Mouse (Mus musculus) small intestine, adult 2 months (tissue): ENCODE data around the gene Msi1. TPM values are rescaled to one million over a fixed set of nuclear protein-coding genes. Genes with fewer than 3 reads are reported as not detected.

Source experiments
- H3K27ac ChIP-seq: fragments of 200-500 bp; 2 replicates; pipeline ENCODE4 v1.5.1; 2012; ENCODE audit warnings: low read depth, low read length, control low read depth, inconsistent platforms; ENCODE audit not compliant: insufficient read depth
- H3K27me3 ChIP-seq: fragments of 200-500 bp; 2 replicates; pipeline ENCODE4 v1.6.1; 2012; ENCODE audit warnings: mild to moderate bottlenecking, moderate library complexity, low read length, inconsistent platforms; ENCODE audit not compliant: control insufficient read depth, insufficient read depth
- H3K36me3 ChIP-seq: fragments of 200-500 bp; 2 replicates; pipeline ENCODE4 v1.6.1; 2012; ENCODE audit warnings: mild to moderate bottlenecking, low read length, control low read depth, inconsistent platforms; ENCODE audit not compliant: control insufficient read depth, insufficient read depth
- H3K4me1 ChIP-seq: fragments of 200-500 bp; 2 replicates; pipeline ENCODE4 v1.6.1; 2012; ENCODE audit warnings: low read length, inconsistent platforms, mixed read lengths; ENCODE audit not compliant: control insufficient read depth, insufficient read depth, insufficient read length
- H3K4me3 ChIP-seq: fragments of 200-500 bp; 2 replicates; pipeline ENCODE4 v1.5.1; 2012; ENCODE audit warnings: low read depth, mild to moderate bottlenecking, control low read depth, inconsistent platforms, low read length, moderate library complexity
- CTCF ChIP-seq: fragments of 200-500 bp; IDR thresholded peaks from 2 replicates; pipeline ENCODE4 v1.5.1; 2012; ENCODE audit warnings: low read depth, mild to moderate bottlenecking, control low read depth, inconsistent platforms, low read length, moderate library complexity, mixed read lengths; ENCODE audit not compliant: insufficient replicate concordance, insufficient read length; ENCODE audit errors: extremely low read depth
- POLR2A ChIP-seq: fragments of 200-500 bp; IDR thresholded peaks from 2 replicates; pipeline ENCODE4 v1.6.1; 2012; ENCODE audit warnings: low read depth, mild to moderate bottlenecking, control low read depth, inconsistent platforms, low read length, moderate library complexity
- WGBS: fragments of 180-500 bp; shearing (Covaris S2); methylation state at CpG from one replicate; pipeline ENCODE4 v1.1.7; 2018; 5-methylcytosine and 5-hydroxymethylcytosine counted together
- polyA plus RNA-seq: library from polyadenylated mRNA; depleted of rRNA; stranded (reverse); fragments of >200 nt; gene quantifications from 2 replicates; pipeline ENCODE4 v1.2.3, GENCODE M21; 2012

Msi1 gene
- polyA plus RNA-seq, 1 experiment: 9.0 TPM

DNA sequence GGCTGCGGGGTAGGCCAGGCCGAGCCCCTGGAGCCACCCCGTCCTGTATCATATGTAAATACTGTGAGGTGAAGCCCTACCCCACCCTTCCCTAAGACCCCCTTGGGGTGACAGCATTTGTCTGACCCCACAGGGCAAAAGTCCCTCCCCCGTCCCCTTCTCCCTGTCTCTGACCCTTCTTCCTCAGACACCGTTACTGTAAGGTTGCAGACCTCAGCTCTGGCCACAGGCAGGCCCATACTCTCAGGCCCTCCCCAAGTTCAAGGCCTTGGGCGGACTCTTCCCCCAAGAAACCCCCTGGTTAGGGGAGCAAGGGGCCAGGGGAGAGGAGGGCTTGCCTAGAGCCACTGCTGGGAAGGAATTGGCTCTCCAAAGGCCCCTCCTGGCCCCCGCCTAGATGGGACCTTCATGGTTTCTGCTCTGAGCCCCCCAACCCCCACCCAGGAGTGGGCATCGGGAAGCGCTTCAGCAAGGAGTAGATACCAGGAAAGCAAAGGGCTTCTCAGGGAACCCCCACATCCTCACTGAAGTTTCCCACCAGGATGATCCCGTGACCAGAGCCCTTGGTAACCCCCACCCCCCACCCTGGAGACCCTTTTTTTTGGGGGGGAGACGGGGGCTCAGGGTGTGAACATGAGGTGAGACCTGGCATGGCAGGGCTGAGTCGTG is 25.2 kb downstream of the Msi1 start:
- no peaks in the 10 kb centered on the region for H3K27me3 ChIP-seq
- no peak overlapping the region for H3K27ac ChIP-seq
- H3K4me1 ChIP-seq: no peaks in the 10 kb centered on the region
- H3K36me3 ChIP-seq: no peaks in the 10 kb centered on the region; the same call in 1 of the 2 replicates
- 84% methylated on average over 12 of the region's 12 CpGs for WGBS
- TF ChIP-seq CTCF (no peak), POLR2A (no peak)
- H3K4me3 ChIP-seq: no peak overlapping the region

DNA sequence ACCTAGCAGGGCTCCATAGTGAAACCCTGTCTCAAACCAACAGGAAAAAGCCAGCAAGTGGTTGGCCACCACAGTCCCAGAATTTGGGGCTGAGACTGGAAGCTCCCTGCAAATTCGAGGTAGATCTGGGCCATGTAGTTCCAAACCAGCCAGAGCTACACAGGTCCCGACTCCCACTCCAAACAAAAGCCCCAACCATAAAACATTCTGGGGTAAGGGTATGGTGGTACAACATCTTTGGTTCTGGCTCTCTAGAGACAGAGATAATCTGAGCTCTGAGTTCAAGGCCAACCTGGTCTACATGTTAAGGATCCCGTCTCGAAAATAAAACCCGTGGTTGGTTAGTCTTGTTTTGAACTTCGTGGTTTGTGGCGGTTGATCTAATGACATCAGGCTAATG is 26.4 kb downstream of the Msi1 start:
- no peak overlapping the region for H3K4me3 ChIP-seq
- H3K36me3 ChIP-seq: no peaks in the 10 kb centered on the region
- H3K4me1 ChIP-seq: no peaks in the 10 kb centered on the region
- H3K27me3 ChIP-seq: no peaks in the 10 kb centered on the region
- TF ChIP-seq CTCF: no peak
- no peak for TF ChIP-seq POLR2A
- H3K27ac ChIP-seq: no peak overlapping the region
- 67% methylated on average over 7 of the region's 7 CpGs for WGBS

DNA sequence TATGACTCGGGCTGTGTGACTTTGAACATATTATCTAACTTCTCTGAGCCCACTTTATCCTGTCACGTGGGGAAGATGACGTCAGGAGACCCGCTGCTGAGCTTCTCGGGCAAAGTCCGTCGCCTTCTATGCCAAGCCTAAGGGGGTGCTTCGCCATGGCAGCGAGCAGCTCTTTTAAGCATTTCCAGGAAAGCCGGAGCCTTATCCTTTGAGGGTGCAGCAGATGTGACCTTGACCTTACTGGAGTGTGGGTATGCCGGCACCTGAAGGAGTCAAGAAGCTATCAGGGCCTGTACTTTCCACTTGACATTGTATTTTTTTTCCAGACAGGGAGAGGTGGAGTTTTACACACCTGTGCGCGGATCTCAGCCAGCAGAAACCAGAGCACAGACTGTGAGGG is 29.5 kb downstream of the Msi1 start:
- no peak overlapping the region for H3K4me3 ChIP-seq
- WGBS: 18% methylated on average over 13 of the region's 13 CpGs
- no peaks in the 10 kb centered on the region for H3K4me1 ChIP-seq
- TF ChIP-seq POLR2A (no peak), CTCF (no peak)
- no peak overlapping the region for H3K27ac ChIP-seq
- H3K36me3 ChIP-seq: no peaks in the 10 kb centered on the region
- no peaks in the 10 kb centered on the region for H3K27me3 ChIP-seq

DNA sequence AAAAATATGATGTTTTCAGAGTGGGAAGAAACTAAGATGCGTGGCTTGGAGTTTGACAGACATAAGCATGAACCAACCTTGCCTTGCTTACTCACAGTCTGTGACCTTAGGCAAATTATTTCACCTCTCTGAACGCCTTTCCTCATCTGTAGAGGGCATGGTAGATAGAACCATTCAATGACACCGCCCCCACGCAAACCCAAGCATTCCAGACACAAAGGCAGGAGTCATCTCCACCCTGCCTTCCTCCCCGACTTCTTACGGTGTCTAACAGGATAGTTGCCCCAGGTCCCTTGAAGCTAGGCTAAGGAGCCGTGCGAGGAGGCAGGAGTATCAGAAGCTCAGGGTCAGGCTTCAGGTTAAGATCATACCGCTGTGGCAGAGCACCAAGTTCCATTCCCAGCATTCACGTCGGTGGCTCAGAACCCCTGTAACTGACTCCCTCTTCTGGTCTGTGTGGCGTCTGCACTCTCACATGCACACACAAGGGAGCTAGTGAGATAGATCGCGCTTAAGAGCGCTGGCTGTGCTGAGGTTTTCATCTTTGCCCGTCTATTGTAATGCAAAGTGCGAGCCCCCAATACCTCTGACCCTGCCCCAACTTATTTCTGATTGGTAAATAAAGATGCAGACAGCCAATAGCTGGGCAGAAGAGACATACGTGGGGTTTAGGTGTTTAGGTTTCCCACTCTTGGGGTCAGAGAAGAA is 35.2 kb downstream of the Msi1 start:
- H3K27me3 ChIP-seq: no peaks in the 10 kb centered on the region
- no peaks in the 10 kb centered on the region for H3K36me3 ChIP-seq
- no peak overlapping the region for H3K4me3 ChIP-seq
- no peak overlapping the region for H3K27ac ChIP-seq
- WGBS: 89% methylated on average over 18 of the region's 18 CpGs
- TF ChIP-seq POLR2A (no peak), CTCF (no peak)
- H3K4me1 ChIP-seq: no peaks in the 10 kb centered on the region

DNA sequence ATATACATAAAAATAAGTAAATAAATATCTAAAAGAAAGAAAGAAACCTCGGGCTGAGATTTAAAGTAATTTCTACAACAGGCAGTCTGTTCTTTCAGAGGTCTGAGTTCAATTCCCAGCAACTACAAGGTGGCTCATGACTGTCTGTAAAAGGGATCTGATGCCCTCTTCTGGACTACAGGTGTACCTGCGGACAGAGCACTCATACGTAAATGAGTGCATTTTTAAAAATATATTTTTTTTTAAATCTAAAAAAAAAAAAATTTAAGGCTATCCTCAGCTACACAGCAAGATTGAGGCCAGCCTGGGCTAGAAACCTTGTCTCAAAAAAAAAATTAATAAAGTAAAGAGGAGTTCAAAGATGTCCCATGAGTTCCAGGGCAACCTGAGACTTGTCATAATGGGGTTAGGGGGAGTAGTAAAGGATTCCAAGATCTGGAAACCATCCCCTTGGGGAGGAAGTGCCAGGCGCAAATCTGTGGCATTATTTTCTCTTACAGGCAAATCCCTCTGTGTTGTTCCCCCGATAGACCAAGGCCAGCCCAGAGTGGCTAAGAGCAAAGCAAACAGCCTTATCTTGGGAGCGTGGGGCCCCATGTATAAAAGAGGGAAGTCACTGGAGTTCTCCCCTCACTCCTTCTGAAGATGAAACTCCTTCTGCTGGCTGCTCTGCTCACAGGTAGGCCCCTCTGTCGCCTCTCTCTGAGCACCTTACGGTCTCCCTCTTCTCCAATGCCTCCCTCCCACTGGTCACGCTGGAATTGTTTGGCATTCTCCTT is 36.4 kb downstream of the Msi1 start, which contains the start of gene Pla2g1b:
TSS of gene Pla2g1b (plus strand) at position 621 of the 779 bp plus-strand sequence.
- Histone ChIP-seq H3K36me3 (no peaks in the 10 kb centered on the region), H3K4me1 (no peaks in the 10 kb centered on the region), H3K27ac (no peak within 1 kb of the TSS), H3K27me3 (no peaks in the 10 kb centered on the region; the same call in 1 of the 2 replicates), H3K4me3 (no peak within 1 kb of the TSS)
- no peak for TF ChIP-seq POLR2A
- TF ChIP-seq CTCF: no peak
- WGBS: 23% methylated on average over 9 of the region's 9 CpGs

DNA sequence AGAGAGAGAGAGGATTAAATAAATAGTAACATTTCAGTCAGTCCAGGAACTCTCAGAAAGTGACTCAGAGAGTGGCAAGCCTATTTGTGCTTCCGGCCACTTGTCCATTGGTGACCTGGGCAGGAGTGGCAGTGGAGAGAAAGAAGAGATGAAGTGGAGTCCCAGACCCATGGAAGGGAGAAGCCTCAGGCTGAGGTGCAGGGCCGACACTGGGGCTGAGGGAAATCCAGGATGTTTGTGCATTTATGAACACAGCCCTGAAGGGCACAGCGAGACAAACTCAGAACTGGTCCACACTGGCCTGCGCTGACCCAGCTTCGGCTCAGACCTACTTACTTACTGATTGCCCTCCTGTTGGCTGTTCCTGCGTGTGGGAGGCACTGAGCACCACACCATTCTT is 40.4 kb downstream of the Msi1 start:
- WGBS: 88% methylated on average over 6 of the region's 6 CpGs
- H3K27me3 ChIP-seq: no peaks in the 10 kb centered on the region; the same call in 1 of the 2 replicates
- H3K36me3 ChIP-seq: no peaks in the 10 kb centered on the region
- H3K4me3 ChIP-seq: no peak overlapping the region
- H3K4me1 ChIP-seq: peaks cover 3% of the 10 kb centered on the region; the same call in 1 of the 2 replicates
- H3K27ac ChIP-seq: no peak overlapping the region
- TF ChIP-seq CTCF: no peak
- no peak for TF ChIP-seq POLR2A
